Mouse (Mus musculus) E14TG2a.4 (cell line): ENCODE measurements around the gene Ptprf.

Experiments
- CTCF ChIP-seq: conservative IDR thresholded peaks from 2 replicates; pipeline ENCODE4 v1.5.1; 2014; ENCODE audit warnings: low read length
- NANOG ChIP-seq: IDR thresholded peaks from 2 replicates; pipeline ENCODE4 v1.6.1; 2014; ENCODE audit warnings: borderline replicate concordance, low read length, mixed read lengths
- POU5F1 ChIP-seq: IDR thresholded peaks from 2 replicates; pipeline ENCODE4 v1.6.1; 2014; ENCODE audit warnings: low read length, borderline replicate concordance

GRCm38 (mm10) chr4:118326476-118326875 is 35.3 kb upstream of the Ptprf start:
- no peak for TF ChIP-seq CTCF
- no peak for TF ChIP-seq POU5F1
- no peak for TF ChIP-seq NANOG
